Mouse (Mus musculus) CH12.LX (cell line): ENCODE measurements around the gene Dok4. TPM values are rescaled to one million over a fixed set of nuclear protein-coding genes. Genes with fewer than 3 reads are reported as not detected.

Experiments used
- DNase-seq: peaks from one replicate; pipeline ENCODE4 v3.0.0-alpha.2; 2013; ENCODE audit errors: extremely low read depth
- H3K27ac ChIP-seq: 2 replicates; pipeline ENCODE4 v1.5.1; 2012; ENCODE audit warnings: low read depth, mild to moderate bottlenecking, control low read depth, moderate library complexity; ENCODE audit not compliant: insufficient read depth
- H3K27me3 ChIP-seq: replicated peaks from 2 replicates; pipeline ENCODE3; 2012; ENCODE audit warnings: inconsistent platforms
- H3K36me3 ChIP-seq, 2 experiments: replicated peaks in 1 of 2; 2 replicates each; pipeline versions ENCODE3 to v1.6.1; 2012; ENCODE audit warnings: inconsistent platforms in 1 of 2, low read length in 1 of 2, mild to moderate bottlenecking in 1 of 2, mixed read lengths in 1 of 2, moderate library complexity in 1 of 2; ENCODE audit not compliant: control insufficient read depth in 1 of 2, insufficient read depth in 1 of 2
- H3K4me1 ChIP-seq, 2 experiments: 2 replicates each; pipeline ENCODE4 v1.6.1; 2012; ENCODE audit warnings: inconsistent platforms in 1 of 2, moderate library complexity in 1 of 2; ENCODE audit not compliant: insufficient read depth in 2 of 2, control insufficient read depth in 1 of 2
- H3K4me2 ChIP-seq: 2 replicates; pipeline ENCODE4 v1.6.1; 2012; ENCODE audit warnings: low read depth, mild to moderate bottlenecking, control low read depth; ENCODE audit not compliant: poor library complexity, insufficient read depth, severe bottlenecking
- H3K4me3 ChIP-seq, 3 experiments: fragments of 150-350 bp in 1 of 3; sonication (generic) in 1 of 3; replicated peaks in 1 of 3; 2 replicates each; pipeline versions ENCODE3 to v1.5.1; 2011 to 2012; ENCODE audit warnings: low read depth in 2 of 3, low read length in 2 of 3, mild to moderate bottlenecking in 2 of 3, moderate library complexity in 2 of 3, control low read depth in 1 of 3, improper control_type of control experiment in 1 of 3, inconsistent platforms in 1 of 3, mixed read lengths in 1 of 3; ENCODE audit not compliant: poor library complexity in 1 of 3
- H3K79me2 ChIP-seq: replicated peaks from 2 replicates; pipeline ENCODE4 v1.6.1; 2012; ENCODE audit warnings: mild to moderate bottlenecking, moderate library complexity; ENCODE audit not compliant: control insufficient read depth, poor library complexity, insufficient read depth, severe bottlenecking; ENCODE audit errors: extremely low read depth
- H3K9ac ChIP-seq: 2 replicates; pipeline ENCODE4 v1.6.1; 2012; ENCODE audit warnings: low read depth, mild to moderate bottlenecking, control low read depth, moderate library complexity; ENCODE audit not compliant: insufficient read depth
- H3K9me3 ChIP-seq: replicated peaks from 2 replicates; pipeline ENCODE3; 2012; ENCODE audit warnings: low read length, inconsistent platforms, mixed read lengths
- BHLHE40 ChIP-seq: IDR thresholded peaks from 2 replicates; pipeline ENCODE4 v1.6.1; 2011; ENCODE audit warnings: mild to moderate bottlenecking, low read depth, low read length, improper control_type of control experiment
- CHD2 ChIP-seq: IDR thresholded peaks from 2 replicates; pipeline ENCODE4 v1.6.1; 2011; ENCODE audit warnings: low read length, improper control_type of control experiment
- E2F4 ChIP-seq: IDR thresholded peaks from 2 replicates; pipeline ENCODE4 v1.6.1; 2011; ENCODE audit warnings: low read depth, low read length, improper control_type of control experiment; ENCODE audit not compliant: insufficient replicate concordance
- EP300 ChIP-seq: IDR thresholded peaks from 2 replicates; pipeline ENCODE4 v1.6.1; 2011; ENCODE audit warnings: low read length, improper control_type of control experiment
- ETS1 ChIP-seq: conservative IDR thresholded peaks from 2 replicates; pipeline ENCODE4 v1.6.1; 2012; ENCODE audit warnings: low read depth, mild to moderate bottlenecking, inconsistent platforms, low read length, improper control_type of control experiment, moderate library complexity
- IRF4 ChIP-seq: IDR thresholded peaks from 2 replicates; pipeline ENCODE4 v1.6.1; 2014; ENCODE audit warnings: low read depth, mild to moderate bottlenecking, inconsistent platforms, low read length, improper control_type of control experiment
- JUND ChIP-seq: conservative IDR thresholded peaks from 2 replicates; pipeline ENCODE4 v1.6.1; 2011; ENCODE audit warnings: low read depth, low read length, improper control_type of control experiment
- MAZ ChIP-seq: IDR thresholded peaks from 2 replicates; pipeline ENCODE4 v1.6.1; 2012; ENCODE audit warnings: low read depth, mild to moderate bottlenecking, inconsistent platforms, low read length, improper control_type of control experiment, moderate library complexity
- MXI1 ChIP-seq: IDR thresholded peaks from 2 replicates; pipeline ENCODE4 v1.6.1; 2011; ENCODE audit warnings: mild to moderate bottlenecking, low read depth, low read length, improper control_type of control experiment
- MYC ChIP-seq: IDR thresholded peaks from 2 replicates; pipeline ENCODE4 v1.6.1; 2011; ENCODE audit warnings: low read depth, mild to moderate bottlenecking, improper control_type of control experiment, low read length
- RCOR1 ChIP-seq: conservative IDR thresholded peaks from 2 replicates; pipeline ENCODE4 v1.6.1; 2012; ENCODE audit warnings: low read depth, mild to moderate bottlenecking, inconsistent platforms, low read length, improper control_type of control experiment
- SIN3A ChIP-seq: IDR thresholded peaks from 2 replicates; pipeline ENCODE4 v1.6.1; 2012; ENCODE audit warnings: low read length, improper control_type of control experiment, inconsistent platforms
- SMC3 ChIP-seq: IDR thresholded peaks from 2 replicates; pipeline ENCODE4 v1.6.1; 2011; ENCODE audit warnings: low read depth, low read length, improper control_type of control experiment
- TCF12 ChIP-seq: IDR thresholded peaks from 2 replicates; pipeline ENCODE4 v1.6.1; 2014; ENCODE audit warnings: low read depth, mild to moderate bottlenecking, inconsistent platforms, low read length, improper control_type of control experiment
- USF1 ChIP-seq: IDR thresholded peaks from 2 replicates; pipeline ENCODE4 v1.6.1; 2014; ENCODE audit warnings: low read depth, mild to moderate bottlenecking, inconsistent platforms, low read length, improper control_type of control experiment
- USF2 ChIP-seq: conservative IDR thresholded peaks from 2 replicates; pipeline ENCODE4 v1.6.1; 2011; ENCODE audit warnings: low read depth, low read length, improper control_type of control experiment
- ZC3H11A ChIP-seq: IDR thresholded peaks from 2 replicates; pipeline ENCODE4 v1.6.1; 2012; ENCODE audit warnings: low read depth, mild to moderate bottlenecking, inconsistent platforms, low read length, improper control_type of control experiment
- ZNF384 ChIP-seq: IDR thresholded peaks from 2 replicates; pipeline ENCODE4 v1.6.1; 2012; ENCODE audit warnings: low read depth, low read length, improper control_type of control experiment, inconsistent platforms
- dilution Hi-C: fragments of 300-500 bp; cut with MboI; formaldehyde crosslinking; loops from 2 replicates; pipeline ENCODE4 v1.14.3; 2020; ENCODE audit warnings: low sequenced_read_pairs; ENCODE audit not compliant: extremely low pct_unique_long_range_greater_than_20kb, extremely low pct_ligation_motif_present
- in situ Hi-C: fragments of 300-500 bp; cut with MboI; formaldehyde crosslinking; loops from 3 replicates; pipeline ENCODE4 v1.14.3; 2019; ENCODE audit warnings: low sequenced_read_pairs, low pct_ligation_motif_present, low pct_unique_long_range_greater_than_20kb, mixed read lengths
- polyA plus RNA-seq: library from polyadenylated mRNA; unstranded; fragments of >175 nt; gene quantifications from 2 replicates; pipeline ENCODE4 v1.2.1, GENCODE M21; 2012; ENCODE audit warnings: low read depth; ENCODE audit not compliant: insufficient read length
- total RNA-seq, 2 experiments: library from RNA; depleted of rRNA; stranded (reverse); fragments of 300-350 nt in 1 of 2; fragments of >200 nt in 1 of 2; gene quantifications; 2 replicates each; pipeline ENCODE4 v1.2.3; 2012 to 2014

Dok4 gene
- total and polyA plus RNA-seq, 3 experiments, result 1.9 to 2.3 (median 2.3) TPM

GRCm38 (mm10) chr8:94914256-94914655, 38.1 kb upstream of the Dok4 start:
- Histone ChIP-seq H3K4me1 (peaks cover 8 to 40% of the 10 kb centered on the region in 2 experiments), H3K36me3 (peaks cover 10 to 24% of the 10 kb centered on the region in 2 experiments), H3K9ac (no peak overlapping the region), H3K4me3 (no peak overlapping the region), H3K9me3 (peaks cover 7% of the 10 kb centered on the region), H3K27me3 (peaks cover 1% of the 10 kb centered on the region), H3K4me2 (no peak overlapping the region), H3K79me2 (no peaks in the 10 kb centered on the region), H3K27ac (no peak overlapping the region)
- DNase-seq, result no peak
- in situ Hi-C loops (no loop called here), dilution Hi-C loops (no loop called here)
- TF ChIP-seq RCOR1 (no peak), MYC (no peak), CHD2 (no peak), SMC3 (no peak), EP300 (no peak), ZNF384 (no peak), TCF12 (no peak), USF2 (no peak), JUND (no peak), E2F4 (no peak), MXI1 (no peak), BHLHE40 (no peak), USF1 (no peak), SIN3A (no peak), MAZ (no peak), ZC3H11A (no peak), IRF4 (no peak)

GRCm38 (mm10) chr8:94913061-94913660, 37.0 kb upstream of the Dok4 start:
- dilution Hi-C loops (no loop called here), in situ Hi-C loops (no loop called here)
- Histone ChIP-seq H3K4me3 (no peak overlapping the region), H3K9me3 (peaks cover 7% of the 10 kb centered on the region), H3K9ac (no peak overlapping the region), H3K4me1 (peaks cover 5 to 33% of the 10 kb centered on the region in 2 experiments), H3K27me3 (peaks cover 1% of the 10 kb centered on the region), H3K36me3 (peaks cover 10 to 28% of the 10 kb centered on the region in 2 experiments), H3K79me2 (no peaks in the 10 kb centered on the region), H3K27ac (no peak overlapping the region), H3K4me2 (no peak overlapping the region)
- TF ChIP-seq ETS1 (no peak), RCOR1 (no peak)
- no peak for DNase-seq
